ENCODE assay signal across 9 mouse cellular contexts in the genomic region with DNA sequence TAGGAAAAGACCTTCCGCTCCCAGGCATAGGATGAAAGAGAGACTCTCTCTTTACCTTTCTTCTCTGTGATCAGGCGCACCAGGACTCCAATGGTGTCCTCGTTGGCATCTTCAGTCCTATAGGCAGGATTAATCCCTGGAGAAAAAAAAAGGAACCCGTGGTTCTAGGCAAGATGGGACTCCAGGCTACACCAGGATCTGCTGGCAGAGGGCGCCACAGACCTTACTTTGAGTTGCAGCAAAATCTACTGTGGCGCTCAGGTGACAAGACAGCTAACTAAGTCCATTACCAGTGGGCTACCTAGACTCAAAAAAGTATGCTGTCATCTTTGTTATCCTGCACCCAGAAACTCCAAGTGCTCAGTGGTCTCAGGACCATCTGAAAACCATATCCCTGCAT. TPM values are rescaled to one million over a fixed set of nuclear protein-coding genes. Genes with fewer than 3 reads are reported as not detected.
DNase-seq lines count a peak whose midpoint lies in the region; ATAC-seq and TF ChIP-seq lines count a peak whose summit lies in the region.
"Had no signal": no experiment of that assay in that cellular context is flagged by ENCODE, and none has a peak within 500 bp of the region (broad histone marks: within the 10 kb centered on the region; RNA-seq: fewer than 3 reads in every experiment).

No protein-coding gene starts in this region.

- peak; percentile 83 for TF ChIP-seq RAD21 in MEL (IDR thresholded peaks at IDR 0.05; ENCODE audit: low read depth, low read length)

- no peak overlapping the region for H3K4me2 ChIP-seq in hindbrain, embryonic 11.5 days (replicated peaks; ENCODE audit: low read depth, low read length)
- no peak overlapping the region for H3K4me2 ChIP-seq in hindbrain, embryonic 12.5 days (replicated peaks)
- no peak overlapping the region for H3K4me2 ChIP-seq in neural tube, embryonic 11.5 days (ENCODE audit: low read depth)
- H3K4me2 ChIP-seq: lung, embryonic 15.5 days had no signal

- no peak overlapping the region for H3K27ac ChIP-seq in hindbrain, embryonic 11.5 days (ENCODE audit: low read depth, low read length)
- no peak overlapping the region for H3K27ac ChIP-seq in hindbrain, embryonic 12.5 days
- no peak overlapping the region for H3K27ac ChIP-seq in MEL (ENCODE audit: control insufficient read depth, low read depth, low read length)
- H3K27ac ChIP-seq in neural tube, embryonic 11.5 days (ENCODE audit: low read depth, low read length) = no peak overlapping the region
- no peak overlapping the region for H3K27ac ChIP-seq in thymus, adult 2 months (ENCODE audit: control insufficient read depth, insufficient read depth, low read length)
- H3K27ac ChIP-seq: lung, embryonic 15.5 days had no signal

- no peak for ATAC-seq in hindbrain, embryonic 11.5 days (ENCODE audit: low FRiP score)
- ATAC-seq in hindbrain, embryonic 12.5 days (ENCODE audit: low FRiP score) = no peak
- ATAC-seq in neural tube, embryonic 11.5 days (ENCODE audit: insufficient read depth, low FRiP score, low TSS enrichment) = no peak

- intact Hi-C loops in heart, postnatal 14 days (cut with DNase I) = loop anchor here (1.0 to 2.0 kb wide), 2 partner anchors 18 to 38 kb away; no protein-coding TSS in a partner anchor
- intact Hi-C loops in left cerebral cortex, postnatal 25 days (cut with DNase I) = loop anchor here (1.0 to 2.0 kb wide), 2 partner anchors 18 to 38 kb away; no protein-coding TSS in a partner anchor

- H3K4me1 ChIP-seq in hindbrain, embryonic 11.5 days (replicated peaks; ENCODE audit: control insufficient read depth, insufficient read depth, low read length) = no peaks in the 10 kb centered on the region
- peaks cover 16% of the 10 kb centered on the region for H3K4me1 ChIP-seq in hindbrain, embryonic 12.5 days
- H3K4me1 ChIP-seq in MEL (ENCODE audit: control insufficient read depth in 1 of 2, insufficient read depth in 2 of 2, low read length in 2 of 2) = peaks cover 20 to 28% of the 10 kb centered on the region in 2 experiments
- H3K4me1 ChIP-seq in neural tube, embryonic 11.5 days (ENCODE audit: control insufficient read depth, insufficient read depth, low read length) = peaks cover 8% of the 10 kb centered on the region
- H3K4me1 ChIP-seq in thymus, adult 2 months (replicated peaks; ENCODE audit: control insufficient read depth, insufficient read depth, low read length) = peaks cover 34% of the 10 kb centered on the region

- no peaks in the 10 kb centered on the region for H3K36me3 ChIP-seq in hindbrain, embryonic 11.5 days (ENCODE audit: control insufficient read depth, insufficient read depth, low read length)
- H3K36me3 ChIP-seq in hindbrain, embryonic 12.5 days = no peaks in the 10 kb centered on the region
- H3K36me3 ChIP-seq in MEL (ENCODE audit: control insufficient read depth in 1 of 2, insufficient read depth in 2 of 2, low read length in 2 of 2) = peaks cover 5 to 21% of the 10 kb centered on the region in 2 experiments
- H3K36me3 ChIP-seq in neural tube, embryonic 11.5 days (ENCODE audit: control insufficient read depth, insufficient read depth, low read length) = no peaks in the 10 kb centered on the region
- H3K36me3 ChIP-seq in thymus, adult 2 months (ENCODE audit: control insufficient read depth, insufficient read depth, low read length) = peaks cover 5% of the 10 kb centered on the region; the same call in 1 of the 2 replicates
- H3K36me3 ChIP-seq: lung, embryonic 15.5 days had no signal

- no peaks in the 10 kb centered on the region; the same call in 1 of the 2 replicates for H3K79me2 ChIP-seq in MEL (ENCODE audit: control insufficient read depth, insufficient read depth, low read length, poor library complexity)

- peak; percentile 72 to 84 (median 83) for TF ChIP-seq CTCF in MEL (IDR thresholded peaks at IDR 0.05 in 2 of 3, conservative IDR thresholded peaks at IDR 0.05 in 1 of 3; ENCODE audit: control insufficient read depth in 1 of 3, insufficient read depth in 1 of 3, low read depth in 2 of 3, low read length in 3 of 3, poor library complexity in 1 of 3, severe bottlenecking in 1 of 3)
- peak; percentile 30; the same call in 1 of the 2 replicates for TF ChIP-seq CTCF in thymus, adult 2 months (IDR thresholded peaks at IDR 0.05; ENCODE audit: borderline replicate concordance, control insufficient read depth, extremely low read depth, insufficient read depth, low read length, poor library complexity)

- H3K9me3 ChIP-seq in hindbrain, embryonic 11.5 days (ENCODE audit: control insufficient read depth, low read length) = no peaks in the 10 kb centered on the region
- H3K9me3 ChIP-seq in hindbrain, embryonic 12.5 days (replicated peaks) = no peaks in the 10 kb centered on the region
- H3K9me3 ChIP-seq in MEL (replicated peaks; ENCODE audit: insufficient read depth, low read length) = no peaks in the 10 kb centered on the region
- no peaks in the 10 kb centered on the region for H3K9me3 ChIP-seq in neural tube, embryonic 11.5 days (ENCODE audit: control insufficient read depth, low read length)
- H3K9me3 ChIP-seq: lung, embryonic 15.5 days had no signal

- 28% methylated on average over 6 of the region's 6 CpGs for WGBS in hindbrain, embryonic 11.5 days
- 32% methylated on average over 6 of the region's 6 CpGs for WGBS in hindbrain, embryonic 12.5 days
- WGBS in neural tube, embryonic 11.5 days = 34% methylated on average over 6 of the region's 6 CpGs
- 52% methylated on average over 6 of the region's 6 CpGs for WGBS in thymus, adult 2 months

- peak; percentile 66 for DNase-seq in hindbrain, embryonic 11.5 days (ENCODE audit: low spot score)
- peak; percentile 73 for DNase-seq in MEL (ENCODE audit: low read depth, low spot score)
- DNase-seq in cerebellum, adult 9-11 months = peak; percentile 67
- peak; percentile 79 to 84 for DNase-seq in heart, postnatal 14 days
- peak; percentile 74 to 89 for DNase-seq in left cerebral cortex, postnatal 25 days (ENCODE audit: low spot score in 2 of 2)
- DNase-seq in neural tube, embryonic 11.5 days (ENCODE audit: low spot score) = peak; percentile 63
- peak; percentile 75 for DNase-seq in thymus, adult 2 months

- H3K9ac ChIP-seq in hindbrain, embryonic 11.5 days (ENCODE audit: low read depth, low read length) = no peak overlapping the region
- H3K9ac ChIP-seq in hindbrain, embryonic 12.5 days = no peak overlapping the region
- H3K9ac ChIP-seq in MEL (ENCODE audit: control insufficient read depth, low read depth, low read length, poor library complexity, severe bottlenecking) = no peak overlapping the region
- H3K9ac ChIP-seq in neural tube, embryonic 11.5 days (ENCODE audit: low read length) = no peak overlapping the region
- H3K9ac ChIP-seq: lung, embryonic 15.5 days had no signal

- no peak for TF ChIP-seq POLR2A in MEL (IDR thresholded peaks at IDR 0.05; ENCODE audit: control insufficient read depth in 1 of 2, insufficient read depth in 1 of 2, low read depth in 1 of 2, low read length in 2 of 2, poor library complexity in 1 of 2)
- TF ChIP-seq POLR2A in thymus, adult 2 months (IDR thresholded peaks at IDR 0.05; ENCODE audit: control insufficient read depth, extremely low read depth, insufficient read depth, low read length, poor library complexity) = no peak

- no peak overlapping the region for H3K4me3 ChIP-seq in hindbrain, embryonic 11.5 days (ENCODE audit: low read depth, low read length)
- H3K4me3 ChIP-seq in hindbrain, embryonic 12.5 days = no peak overlapping the region
- H3K4me3 ChIP-seq in MEL (ENCODE audit: control insufficient read depth in 1 of 2, insufficient read depth in 1 of 2, low read depth in 2 of 2, low read length in 2 of 2) = no peak overlapping the region
- H3K4me3 ChIP-seq in neural tube, embryonic 11.5 days (ENCODE audit: low read depth, low read length) = no peak overlapping the region
- H3K4me3 ChIP-seq in thymus, adult 2 months (ENCODE audit: control insufficient read depth, insufficient read depth, low read length) = no peak overlapping the region
- H3K4me3 ChIP-seq: lung, embryonic 15.5 days had no signal

- H3K27me3 ChIP-seq in hindbrain, embryonic 11.5 days (ENCODE audit: control insufficient read depth, insufficient read depth, low read length) = no peaks in the 10 kb centered on the region
- H3K27me3 ChIP-seq in hindbrain, embryonic 12.5 days = no peaks in the 10 kb centered on the region
- no peaks in the 10 kb centered on the region for H3K27me3 ChIP-seq in MEL (ENCODE audit: control insufficient read depth in 1 of 2, insufficient read depth in 2 of 2, low read length in 2 of 2)
- no peaks in the 10 kb centered on the region for H3K27me3 ChIP-seq in neural tube, embryonic 11.5 days (ENCODE audit: control insufficient read depth, insufficient read depth, low read length)
- H3K27me3 ChIP-seq in thymus, adult 2 months (ENCODE audit: control insufficient read depth, insufficient read depth, low read length) = no peaks in the 10 kb centered on the region
- H3K27me3 ChIP-seq: lung, embryonic 15.5 days had no signal

- TF ChIP-seq EP300 in MEL (IDR thresholded peaks at IDR 0.05; ENCODE audit: low read depth in 1 of 2, low read length in 2 of 2) = no peak

TF ChIP-seq in MEL, 35 proteins besides CTCF, POLR2A, EP300 and RAD21:
- TF ChIP-seq ZNF384 (IDR thresholded peaks at IDR 0.05; ENCODE audit: low read depth, low read length) (peak; percentile 46), ELF1 (IDR thresholded peaks at IDR 0.05; ENCODE audit: low read depth, low read length) (no peak), SIN3A (IDR thresholded peaks at IDR 0.05; ENCODE audit: low read length) (no peak), ZC3H11A (IDR thresholded peaks at IDR 0.05; ENCODE audit: low read depth, low read length) (peak; percentile 79), SMC3 (IDR thresholded peaks at IDR 0.05; ENCODE audit: low read depth, low read length) (peak; percentile 77), JUND (IDR thresholded peaks at IDR 0.05; ENCODE audit: low read depth, low read length) (no peak), TBP (IDR thresholded peaks at IDR 0.05; ENCODE audit: low read depth, low read length) (no peak)

RNA-seq across cellular contexts. Expression of a gene that starts 14.5 kb away (rescaled TPM):
- polyA plus RNA-seq in hindbrain, embryonic 11.5 days (2014; fragmentation: Nextera tagmentation; extraction: Ambion mirVana) = 1.4 and 2.0 TPM in 2 replicates
- polyA plus RNA-seq in hindbrain, embryonic 12.5 days (2016; fragmentation: Nextera tagmentation; extraction: Ambion mirVana) = 3.6 and 4.5 TPM in 2 replicates
- 26.0 and 37.1 TPM in 2 replicates for total RNA-seq in MEL (2012; rRNA removed)
- polyA plus RNA-seq in MEL (2012; ENCODE audit: insufficient read depth in 1 of 2, insufficient read length in 2 of 2, low read depth in 1 of 2, low replicate concordance in 2 of 2, missing spikeins in 1 of 2) = 10 to 100 TPM in 1 of 2 experiments, not detected in 1; 29.6 TPM
- 1 to 10 TPM; 2.4 to 3.3 TPM for total RNA-seq in heart, postnatal 14 days (2021)
- total RNA-seq in left cerebral cortex, postnatal 25 days (2021) = 10 to 100 TPM; 13.8 to 16.6 TPM
- 2.6 and 3.9 TPM in 2 replicates for polyA plus RNA-seq in neural tube, embryonic 11.5 days (2014; fragmentation: Nextera tagmentation; extraction: Ambion mirVana)
- polyA plus RNA-seq in thymus, adult 2 months (2012; rRNA removed) = 77.5 and 82.0 TPM in 2 replicates
